Mouse (Mus musculus) hindlimb bud, embryonic 11.5 days (tissue): ENCODE data around the gene Cyld.
"Not testable (repeated sequence)": the region's sequence is repeated elsewhere in the genome, so short reads cannot be mapped to it uniquely, and the experiment has no call there.

Source experiments
- DNase-seq: peaks from one replicate; pipeline ENCODE4 v3.0.0-alpha.2; 2012; ENCODE audit warnings: low read depth, low spot score; ENCODE audit errors: extremely low spot score

Gene Cyld

GRCm38 (mm10) chr8:88696721-88697641, at the start of gene Cyld:
TSS of gene Cyld (plus strand) at chr8:88697028.
- peak; percentile 88 for DNase-seq

GRCm38 (mm10) chr8:88648322-88648721, 48.5 kb upstream of the Cyld start:
- no peak for DNase-seq

- no peak for DNase-seq
These were observed 46.7 kb upstream of the Cyld start for GRCm38 (mm10) chr8:88650016-88650708.

- not testable (repeated sequence) for DNase-seq
These were observed 45.7 kb upstream of the Cyld start for GRCm38 (mm10) chr8:88651122-88651521.

GRCm38 (mm10) chr8:88655334-88655733, 41.5 kb upstream of the Cyld start:
- no peak for DNase-seq

- DNase-seq, result no peak
These were observed 37.0 kb upstream of the Cyld start for GRCm38 (mm10) chr8:88659873-88660272.

GRCm38 (mm10) chr8:88662401-88662821, 34.4 kb upstream of the Cyld start:
- DNase-seq, result no peak

GRCm38 (mm10) chr8:88664121-88664520, 32.7 kb upstream of the Cyld start:
- DNase-seq, result no peak

- no peak for DNase-seq
These were observed 31.9 kb upstream of the Cyld start for GRCm38 (mm10) chr8:88664947-88665346.

GRCm38 (mm10) chr8:88666435-88666834, 30.4 kb upstream of the Cyld start:
- DNase-seq, result no peak

- DNase-seq, result no peak
These were observed 28.3 kb upstream of the Cyld start for GRCm38 (mm10) chr8:88668400-88669086.

GRCm38 (mm10) chr8:88670782-88671181, 26.0 kb upstream of the Cyld start:
- no peak for DNase-seq

- no peak for DNase-seq
These were observed 25.3 kb upstream of the Cyld start for GRCm38 (mm10) chr8:88671575-88671974.

GRCm38 (mm10) chr8:88673859-88674258, 23.0 kb upstream of the Cyld start:
- DNase-seq, result no peak

- no peak for DNase-seq
These were observed 21.3 kb upstream of the Cyld start for GRCm38 (mm10) chr8:88675372-88676165.

- no peak for DNase-seq
These were observed 19.8 kb upstream of the Cyld start for GRCm38 (mm10) chr8:88677071-88677470.

GRCm38 (mm10) chr8:88680566-88680965, 16.3 kb upstream of the Cyld start:
- DNase-seq, result no peak

- DNase-seq, result no peak
These were observed 15.8 kb upstream of the Cyld start for GRCm38 (mm10) chr8:88681046-88681445.

- DNase-seq, result no peak
These were observed 13.1 kb upstream of the Cyld start for GRCm38 (mm10) chr8:88683656-88684289.

- no peak for DNase-seq
These were observed 10.5 kb upstream of the Cyld start for GRCm38 (mm10) chr8:88686226-88686905.
